Mouse (Mus musculus) lung, postnatal 0 days (tissue): Measurements from ENCODE around the gene Eng. TPM values are rescaled to one million over a fixed set of nuclear protein-coding genes. Genes with fewer than 3 reads are reported as not detected.

ENCODE experiments used
- ATAC-seq: fragments of 200-750 bp; cut with Nextera tagmentation; 2 replicates; pipeline ENCODE4 v1.8.0; 2017; ENCODE audit warnings: moderate library complexity
- DNase-seq: peaks from one replicate; pipeline ENCODE4 v3.0.0-alpha.2; 2016; ENCODE audit warnings: low spot score
- H3K27ac ChIP-seq: fragments of 300-500 bp; sonication (generic); 2 replicates; pipeline ENCODE4 v1.5.1; 2014; ENCODE audit warnings: antibody characterized with exemption, mild to moderate bottlenecking, low read length, mixed read lengths
- H3K27me3 ChIP-seq: fragments of 300-500 bp; sonication (generic); replicated peaks from 2 replicates; pipeline ENCODE4 v1.6.1; 2014; ENCODE audit warnings: low read length, mixed read lengths; ENCODE audit not compliant: insufficient read depth
- H3K36me3 ChIP-seq: fragments of 300-500 bp; sonication (generic); 2 replicates; pipeline ENCODE4 v1.6.1; 2014; ENCODE audit warnings: low read length, mixed read lengths; ENCODE audit not compliant: insufficient read depth
- H3K4me1 ChIP-seq: fragments of 300-500 bp; sonication (generic); 2 replicates; pipeline ENCODE4 v1.6.1; 2014; ENCODE audit warnings: antibody characterized with exemption, low read depth, low read length, mixed read lengths; ENCODE audit not compliant: insufficient read depth
- H3K4me2 ChIP-seq: fragments of 300-500 bp; sonication (generic); replicated peaks from 2 replicates; pipeline ENCODE4 v1.6.1; 2014; ENCODE audit warnings: low read depth, mild to moderate bottlenecking, low read length, moderate library complexity, mixed read lengths
- H3K4me3 ChIP-seq: fragments of 300-500 bp; sonication (generic); 2 replicates; pipeline ENCODE4 v1.5.1; 2014; ENCODE audit warnings: low read depth, low read length
- H3K9ac ChIP-seq: fragments of 300-500 bp; sonication (generic); replicated peaks from 2 replicates; pipeline ENCODE4 v1.6.1; 2014; ENCODE audit warnings: low read depth, mild to moderate bottlenecking
- H3K9me3 ChIP-seq: fragments of 300-500 bp; sonication (generic); 2 replicates; pipeline ENCODE4 v1.6.1; 2016; ENCODE audit warnings: low read length, mixed read lengths
- CTCF ChIP-seq: IDR thresholded peaks from 2 replicates; pipeline ENCODE4 v1.5.1; 2016; ENCODE audit warnings: antibody characterized with exemption, mild to moderate bottlenecking
- EP300 ChIP-seq: IDR thresholded peaks from 2 replicates; pipeline ENCODE4 v1.6.1; 2016; ENCODE audit warnings: antibody characterized with exemption, mild to moderate bottlenecking, control low read depth
- WGBS: fragments of 180-500 bp; shearing (Covaris S2); extraction: QIAGEN DNeasy Blood & Tissue Kit; methylation state at CpG from one replicate; pipeline ENCODE4 v1.1.7; 2014; 5-methylcytosine and 5-hydroxymethylcytosine counted together
- polyA plus RNA-seq: library from polyadenylated mRNA; unstranded; fragments of >200 nt; fragmentation: Nextera tagmentation; extraction: Ambion mirVana; gene quantifications from 2 replicates; pipeline ENCODE4 v1.2.1, GENCODE M21; 2015

The Eng gene
- polyA plus RNA-seq, 1 experiment from 2014 or later = 130 TPM

- Histone ChIP-seq H3K36me3 (0 out of 2 replicates have a peak, but pooled peaks cover 3% of the 10 kb centered on the region), H3K9ac (no peak overlapping the region), H3K4me2 (no peak overlapping the region), H3K4me1 (0 out of 2 replicates have a peak, but pooled peaks cover 10% of the 10 kb centered on the region), H3K27ac (no peak overlapping the region), H3K27me3 (no peaks in the 10 kb centered on the region), H3K4me3 (no peak overlapping the region), H3K9me3 (no peaks in the 10 kb centered on the region)
- ATAC-seq (no peak), DNase-seq (no peak)
- TF ChIP-seq CTCF = no peak
- no peak for TF ChIP-seq EP300
- WGBS = 76% methylated on average over 11 of the region's 11 CpGs
These were observed 44.6 kb downstream of the Eng start for GRCm38 (mm10) chr2:32691041-32691440.

- Histone ChIP-seq H3K9me3 (no peaks in the 10 kb centered on the region), H3K27me3 (no peaks in the 10 kb centered on the region), H3K36me3 (no peaks in the 10 kb centered on the region), H3K4me1 (0 out of 2 replicates have a peak, but pooled peaks cover 10% of the 10 kb centered on the region), H3K4me3 (no peak overlapping the region), H3K9ac (no peak overlapping the region), H3K27ac (no peak overlapping the region), H3K4me2 (no peak overlapping the region)
- no peak for DNase-seq
- TF ChIP-seq EP300 = no peak
- no peak for TF ChIP-seq CTCF
- 87% methylated on average over 14 of the region's 14 CpGs for WGBS
- ATAC-seq = no peak
These were observed 46.1 kb downstream of the Eng start for GRCm38 (mm10) chr2:32692496-32692895.

GRCm38 (mm10) chr2:32693282-32693681 lies 46.9 kb downstream of the Eng start:
- no peak for TF ChIP-seq EP300
- TF ChIP-seq CTCF = no peak
- Histone ChIP-seq H3K36me3 (no peaks in the 10 kb centered on the region), H3K9me3 (no peaks in the 10 kb centered on the region), H3K27ac (peak overlapping the region; percentile 87), H3K4me2 (peak overlapping the region; percentile 97), H3K4me1 (0 out of 2 replicates have a peak, but pooled peaks cover 10% of the 10 kb centered on the region), H3K27me3 (no peaks in the 10 kb centered on the region), H3K9ac (peak overlapping the region; percentile 77), H3K4me3 (peak overlapping the region; percentile 63)
- peak; percentile 32 for DNase-seq
- no peak for ATAC-seq
- WGBS = 17% methylated on average over 7 of the region's 7 CpGs

- under 1% methylated on average over 51 of the region's 51 CpGs for WGBS
- H3K4me3 ChIP-seq = peak overlapping the region; percentile 63
- DNase-seq (peak; percentile 99), ATAC-seq (peak; percentile 98)
- no peaks in the 10 kb centered on the region for H3K27me3 ChIP-seq
- peak overlapping the region; percentile 97 for H3K4me2 ChIP-seq
- peak overlapping the region; percentile 77 for H3K9ac ChIP-seq
- H3K4me1 ChIP-seq = 0 out of 2 replicates have a peak, but pooled peaks cover 10% of the 10 kb centered on the region
- TF ChIP-seq EP300 = no peak
- peak; percentile 83 for TF ChIP-seq CTCF
- H3K9me3 ChIP-seq = no peaks in the 10 kb centered on the region
- H3K36me3 ChIP-seq = no peaks in the 10 kb centered on the region
- H3K27ac ChIP-seq = peak overlapping the region; percentile 87
These were observed 47.5 kb downstream of the Eng start for GRCm38 (mm10) chr2:32693823-32694411.

- Histone ChIP-seq H3K9me3 (no peaks in the 10 kb centered on the region), H3K27me3 (no peaks in the 10 kb centered on the region), H3K9ac (no peak overlapping the region; the same call in 1 of the 2 replicates), H3K36me3 (no peaks in the 10 kb centered on the region), H3K27ac (no peak overlapping the region; the same call in 1 of the 2 replicates), H3K4me2 (peak overlapping the region; percentile 97), H3K4me1 (0 out of 2 replicates have a peak, but pooled peaks cover 10% of the 10 kb centered on the region), H3K4me3 (peak overlapping the region; percentile 63; the same call in 1 of the 2 replicates)
- TF ChIP-seq EP300 = no peak
- no peak for TF ChIP-seq CTCF
- no peak for DNase-seq
- 80% methylated on average over 12 of the region's 12 CpGs for WGBS
- ATAC-seq = no peak
These were observed 48.3 kb downstream of the Eng start for GRCm38 (mm10) chr2:32694691-32695090.

GRCm38 (mm10) chr2:32699680-32700079 lies 53.3 kb downstream of the Eng start:
- DNase-seq (no peak), ATAC-seq (no peak)
- WGBS = 70% methylated on average over 6 of the region's 6 CpGs
- Histone ChIP-seq H3K4me2 (no peak overlapping the region), H3K9ac (no peak overlapping the region), H3K4me1 (no peaks in the 10 kb centered on the region), H3K27ac (no peak overlapping the region), H3K36me3 (peaks cover 11% of the 10 kb centered on the region), H3K4me3 (no peak overlapping the region), H3K9me3 (no peaks in the 10 kb centered on the region), H3K27me3 (no peaks in the 10 kb centered on the region)
- TF ChIP-seq CTCF = no peak
- no peak for TF ChIP-seq EP300
